Mouse (Mus musculus): ENCODE measurements around the gene Cyp11a1. TPM values are rescaled to one million over a fixed set of nuclear protein-coding genes. Genes with fewer than 3 reads are reported as not detected.

Gene Cyp11a1
- polyA plus RNA-seq, 1 experiment from 2014 or later = 0.26 TPM

- 12% methylated on average over 23 of the region's 23 CpGs for WGBS
- Histone ChIP-seq H3K4me3 (ENCODE audit: low read depth, low read length) (no peak overlapping the region), H3K36me3 (ENCODE audit: control insufficient read depth, insufficient read depth, low read length) (no peaks in the 10 kb centered on the region), H3K27me3 (ENCODE audit: control insufficient read depth, insufficient read depth, low read length) (no peaks in the 10 kb centered on the region), H3K27ac (ENCODE audit: low read length) (no peak overlapping the region), H3K4me1 (ENCODE audit: control insufficient read depth, insufficient read depth, low read length) (no peaks in the 10 kb centered on the region), H3K4me2 (replicated peaks; ENCODE audit: low read depth, low read length) (no peak overlapping the region), H3K9ac (replicated peaks; ENCODE audit: low read depth, low read length) (no peak overlapping the region), H3K9me3 (ENCODE audit: control insufficient read depth, low read depth, low read length) (no peaks in the 10 kb centered on the region)
- no peak for ATAC-seq (ENCODE audit: insufficient number of reproducible peaks, insufficient read depth, low FRiP score, low read depth)
Measured at GRCm38 (mm10) chr9:58060677-58061667, 54.8 kb downstream of the Cyp11a1 start.

DNA sequence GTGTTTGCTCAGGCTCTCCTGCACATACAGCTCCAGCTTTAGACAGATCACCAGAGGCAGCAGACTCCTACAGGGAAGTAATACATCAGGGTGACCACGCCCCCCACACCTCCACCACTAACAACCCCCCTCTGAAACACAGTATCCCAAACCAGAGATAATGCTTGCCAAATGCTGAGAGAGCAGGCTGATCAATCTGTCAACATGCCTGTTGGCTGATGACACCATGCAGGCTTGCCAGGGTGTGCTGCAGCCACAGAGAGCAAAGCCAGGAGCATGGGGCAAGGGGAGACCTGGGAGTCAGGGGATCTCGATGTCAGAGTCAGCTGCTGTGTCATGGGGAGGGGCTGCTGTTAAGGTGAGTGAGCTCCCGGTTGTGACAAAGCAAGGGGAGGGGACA lies 57.3 kb downstream of the Cyp11a1 start, which contains the start of gene Stra6:
Gene Stra6, plus strand, starts transcription at position 258 of the 400 bp plus-strand sequence.
- Histone ChIP-seq H3K27ac (ENCODE audit: low read length) (no peak within 1 kb of the TSS), H3K9ac (replicated peaks; ENCODE audit: low read depth, low read length) (no peak within 1 kb of the TSS), H3K4me2 (replicated peaks; ENCODE audit: low read depth, low read length) (no peak within 1 kb of the TSS), H3K4me3 (ENCODE audit: low read depth, low read length) (no peak within 1 kb of the TSS), H3K27me3 (ENCODE audit: control insufficient read depth, insufficient read depth, low read length) (no peaks in the 10 kb centered on the region), H3K36me3 (ENCODE audit: control insufficient read depth, insufficient read depth, low read length) (no peaks in the 10 kb centered on the region), H3K4me1 (ENCODE audit: control insufficient read depth, insufficient read depth, low read length) (0 out of 2 replicates have a peak, but pooled peaks cover 4% of the 10 kb centered on the region), H3K9me3 (ENCODE audit: control insufficient read depth, low read depth, low read length) (no peaks in the 10 kb centered on the region)
- no peak for ATAC-seq (ENCODE audit: insufficient number of reproducible peaks, insufficient read depth, low FRiP score, low read depth)
- WGBS = 5% methylated on average over 3 of the region's 3 CpGs

GRCm38 (mm10) chr9:58065532-58065931 lies 59.3 kb downstream of the Cyp11a1 start:
- H3K4me3 ChIP-seq (ENCODE audit: low read depth, low read length) = no peak overlapping the region
- H3K9ac ChIP-seq (replicated peaks; ENCODE audit: low read depth, low read length) = no peak overlapping the region
- 35% methylated on average over 6 of the region's 6 CpGs for WGBS
- H3K36me3 ChIP-seq (ENCODE audit: control insufficient read depth, insufficient read depth, low read length) = no peaks in the 10 kb centered on the region
- H3K4me1 ChIP-seq (ENCODE audit: control insufficient read depth, insufficient read depth, low read length) = 0 out of 2 replicates have a peak, but pooled peaks cover 4% of the 10 kb centered on the region
- ATAC-seq (ENCODE audit: insufficient number of reproducible peaks, insufficient read depth, low FRiP score, low read depth) = no peak
- no peak overlapping the region for H3K4me2 ChIP-seq (replicated peaks; ENCODE audit: low read depth, low read length)
- H3K27ac ChIP-seq (ENCODE audit: low read length) = no peak overlapping the region
- no peaks in the 10 kb centered on the region for H3K27me3 ChIP-seq (ENCODE audit: control insufficient read depth, insufficient read depth, low read length)
- H3K9me3 ChIP-seq (ENCODE audit: control insufficient read depth, low read depth, low read length) = no peaks in the 10 kb centered on the region

DNA sequence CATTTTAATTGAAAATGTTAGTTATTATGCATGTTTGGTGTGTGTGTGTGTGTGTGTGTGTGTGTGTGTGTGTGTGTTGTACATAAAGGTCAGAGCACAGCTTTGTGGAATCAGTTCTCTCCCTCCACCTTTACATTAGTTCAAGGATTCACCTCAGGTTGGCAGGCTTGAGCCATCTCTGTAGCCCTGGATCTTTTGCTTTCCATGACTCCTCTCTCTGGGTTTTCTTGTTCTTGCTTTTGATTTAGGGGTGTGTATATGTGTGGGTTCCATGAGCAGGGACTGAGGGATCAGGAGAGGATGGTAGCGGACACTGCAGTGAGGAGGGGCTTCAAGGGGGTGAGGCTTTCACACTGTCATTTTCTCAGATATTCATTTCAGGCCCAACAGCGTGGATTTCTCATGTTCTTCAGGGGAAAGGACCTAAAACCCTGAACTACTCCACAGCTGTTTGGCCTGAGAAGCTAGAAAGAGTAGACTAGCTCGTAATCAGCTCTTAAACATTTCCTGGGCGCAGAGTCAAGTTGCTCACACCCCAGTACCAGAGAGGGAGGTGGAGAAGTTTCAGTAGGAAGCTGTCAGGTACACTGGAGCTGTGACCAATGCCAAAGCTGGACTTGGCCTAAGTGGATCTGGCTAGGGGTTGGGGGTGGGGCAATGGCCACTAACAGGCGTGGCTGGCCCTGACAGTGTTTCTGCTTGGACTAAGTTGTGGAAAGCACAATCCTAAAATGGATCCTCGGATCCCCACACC lies 59.9 kb downstream of the Cyp11a1 start:
- Histone ChIP-seq H3K27me3 (ENCODE audit: control insufficient read depth, insufficient read depth, low read length) (no peaks in the 10 kb centered on the region), H3K9me3 (ENCODE audit: control insufficient read depth, low read depth, low read length) (no peaks in the 10 kb centered on the region), H3K4me2 (replicated peaks; ENCODE audit: low read depth, low read length) (no peak overlapping the region), H3K36me3 (ENCODE audit: control insufficient read depth, insufficient read depth, low read length) (no peaks in the 10 kb centered on the region), H3K4me1 (ENCODE audit: control insufficient read depth, insufficient read depth, low read length) (0 out of 2 replicates have a peak, but pooled peaks cover 4% of the 10 kb centered on the region), H3K27ac (ENCODE audit: low read length) (no peak overlapping the region), H3K4me3 (ENCODE audit: low read depth, low read length) (no peak overlapping the region), H3K9ac (replicated peaks; ENCODE audit: low read depth, low read length) (no peak overlapping the region)
- no peak for ATAC-seq (ENCODE audit: insufficient number of reproducible peaks, insufficient read depth, low FRiP score, low read depth)
- WGBS = 68% methylated on average over 6 of the region's 6 CpGs

GRCm38 (mm10) chr9:58066731-58067095 lies 60.5 kb downstream of the Cyp11a1 start:
- H3K27me3 ChIP-seq (ENCODE audit: control insufficient read depth, insufficient read depth, low read length) = no peaks in the 10 kb centered on the region
- H3K4me2 ChIP-seq (replicated peaks; ENCODE audit: low read depth, low read length) = no peak overlapping the region
- no peak overlapping the region for H3K27ac ChIP-seq (ENCODE audit: low read length)
- 71% methylated on average over 6 of the region's 6 CpGs for WGBS
- no peaks in the 10 kb centered on the region for H3K36me3 ChIP-seq (ENCODE audit: control insufficient read depth, insufficient read depth, low read length)
- no peak overlapping the region for H3K4me3 ChIP-seq (ENCODE audit: low read depth, low read length)
- no peaks in the 10 kb centered on the region for H3K9me3 ChIP-seq (ENCODE audit: control insufficient read depth, low read depth, low read length)
- no peak for ATAC-seq (ENCODE audit: insufficient number of reproducible peaks, insufficient read depth, low FRiP score, low read depth)
- H3K4me1 ChIP-seq (ENCODE audit: control insufficient read depth, insufficient read depth, low read length) = 0 out of 2 replicates have a peak, but pooled peaks cover 4% of the 10 kb centered on the region
- no peak overlapping the region for H3K9ac ChIP-seq (replicated peaks; ENCODE audit: low read depth, low read length)

GRCm38 (mm10) chr9:58067546-58067945 lies 61.3 kb downstream of the Cyp11a1 start:
- no peaks in the 10 kb centered on the region for H3K27me3 ChIP-seq (ENCODE audit: control insufficient read depth, insufficient read depth, low read length)
- no peaks in the 10 kb centered on the region for H3K9me3 ChIP-seq (ENCODE audit: control insufficient read depth, low read depth, low read length)
- no peak overlapping the region for H3K4me2 ChIP-seq (replicated peaks; ENCODE audit: low read depth, low read length)
- H3K4me3 ChIP-seq (ENCODE audit: low read depth, low read length) = no peak overlapping the region
- 0 out of 2 replicates have a peak, but pooled peaks cover 4% of the 10 kb centered on the region for H3K4me1 ChIP-seq (ENCODE audit: control insufficient read depth, insufficient read depth, low read length)
- WGBS = 84% methylated on average over 3 of the region's 3 CpGs
- no peaks in the 10 kb centered on the region for H3K36me3 ChIP-seq (ENCODE audit: control insufficient read depth, insufficient read depth, low read length)
- no peak for ATAC-seq (ENCODE audit: insufficient number of reproducible peaks, insufficient read depth, low FRiP score, low read depth)
- H3K27ac ChIP-seq (ENCODE audit: low read length) = no peak overlapping the region
- no peak overlapping the region for H3K9ac ChIP-seq (replicated peaks; ENCODE audit: low read depth, low read length)

- Histone ChIP-seq H3K9me3 (ENCODE audit: control insufficient read depth, low read depth, low read length) (no peaks in the 10 kb centered on the region), H3K4me3 (ENCODE audit: low read depth, low read length) (no peak overlapping the region), H3K27me3 (ENCODE audit: control insufficient read depth, insufficient read depth, low read length) (no peaks in the 10 kb centered on the region), H3K36me3 (ENCODE audit: control insufficient read depth, insufficient read depth, low read length) (no peaks in the 10 kb centered on the region), H3K27ac (ENCODE audit: low read length) (no peak overlapping the region), H3K9ac (replicated peaks; ENCODE audit: low read depth, low read length) (no peak overlapping the region), H3K4me2 (replicated peaks; ENCODE audit: low read depth, low read length) (no peak overlapping the region), H3K4me1 (ENCODE audit: control insufficient read depth, insufficient read depth, low read length) (no peaks in the 10 kb centered on the region)
- 57% methylated on average over 3 of the region's 3 CpGs for WGBS
- ATAC-seq (ENCODE audit: insufficient number of reproducible peaks, insufficient read depth, low FRiP score, low read depth) = no peak
Measured at GRCm38 (mm10) chr9:58074561-58074960, 68.3 kb downstream of the Cyp11a1 start.
